Mouse (Mus musculus): ENCODE measurements around the gene Zcchc4. TPM values are rescaled to one million over a fixed set of nuclear protein-coding genes. Genes with fewer than 3 reads are reported as not detected.

Gene Zcchc4
- polyA plus RNA-seq, 1 experiment from 2014 or later, result 22.0 TPM

GRCm38 (mm10) chr5:52805801-52806200 lies 30.6 kb downstream of the Zcchc4 start:
- H3K27ac ChIP-seq, result no peak overlapping the region

DNA sequence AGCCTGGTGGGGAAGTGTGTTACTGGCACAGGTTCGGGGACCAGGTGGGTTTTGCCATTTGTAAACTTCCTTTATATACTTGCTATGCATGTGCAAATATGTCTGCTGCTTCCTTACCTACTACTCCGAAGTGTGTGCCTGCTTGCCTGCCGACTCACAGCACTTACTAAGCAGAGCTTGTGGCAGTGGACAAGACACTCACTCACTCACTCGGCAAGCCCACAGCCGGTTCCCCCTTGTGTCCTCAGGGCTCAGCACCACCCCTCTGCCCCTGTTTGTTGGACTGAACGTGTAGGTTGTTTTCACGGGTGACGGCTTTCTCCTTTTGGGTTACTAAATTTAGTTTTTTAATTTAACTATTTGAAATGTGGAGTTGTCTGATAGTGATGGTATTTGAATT lies 31.1 kb downstream of the Zcchc4 start:
- WGBS, result 39% methylated on average over 8 of the region's 8 CpGs
- H3K36me3 ChIP-seq, result peaks cover 40% of the 10 kb centered on the region
- no peak overlapping the region for H3K9ac ChIP-seq
- ATAC-seq (ENCODE audit: low FRiP score, low read depth), result no peak
- no peaks in the 10 kb centered on the region for H3K27me3 ChIP-seq
- no peak overlapping the region for H3K27ac ChIP-seq
- no peaks in the 10 kb centered on the region for H3K9me3 ChIP-seq
- peaks cover 13% of the 10 kb centered on the region for H3K4me1 ChIP-seq
- peak overlapping the region; percentile 12; the same call in 1 of the 2 replicates for H3K4me2 ChIP-seq (replicated peaks)
- no peak overlapping the region for H3K4me3 ChIP-seq

More at GRCm38 (mm10) chr5:52805801-52806200, 30.6 kb downstream of the Zcchc4 start:
- H3K4me3 ChIP-seq, result no peak overlapping the region
- H3K9ac ChIP-seq, result no peak overlapping the region
- H3K4me1 ChIP-seq, result peaks cover 13% of the 10 kb centered on the region
- WGBS, result 54% methylated on average over 4 of the region's 4 CpGs
- H3K4me2 ChIP-seq (replicated peaks), result no peak overlapping the region
- peaks cover 36% of the 10 kb centered on the region for H3K36me3 ChIP-seq
- ATAC-seq (ENCODE audit: low FRiP score, low read depth), result no peak
- H3K9me3 ChIP-seq, result no peaks in the 10 kb centered on the region
- H3K27me3 ChIP-seq, result no peaks in the 10 kb centered on the region

DNA sequence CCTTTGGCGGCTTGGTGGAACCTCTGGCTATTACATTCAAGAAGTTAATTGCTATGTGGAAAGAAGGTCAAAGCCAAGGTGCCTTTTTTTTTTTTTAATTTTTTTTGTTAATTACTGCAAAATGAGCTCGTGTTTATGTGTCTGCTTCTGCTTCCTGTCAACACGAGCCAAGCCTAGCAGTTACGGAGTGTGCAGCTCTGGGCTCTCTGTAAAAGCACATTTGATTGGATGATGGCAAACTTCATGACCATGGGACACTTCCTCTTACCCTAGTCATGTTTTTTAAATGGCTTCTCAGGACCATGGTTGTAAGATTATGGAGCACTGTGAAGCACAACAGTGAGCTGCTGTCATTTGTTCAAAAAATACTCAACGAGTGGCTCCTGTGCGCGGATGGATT lies 31.8 kb downstream of the Zcchc4 start:
- Histone ChIP-seq H3K9ac (no peak overlapping the region), H3K4me1 (peaks cover 13% of the 10 kb centered on the region), H3K36me3 (peaks cover 43% of the 10 kb centered on the region), H3K27ac (no peak overlapping the region), H3K4me2 (replicated peaks) (peak overlapping the region; percentile 12; the same call in 1 of the 2 replicates), H3K4me3 (no peak overlapping the region), H3K27me3 (no peaks in the 10 kb centered on the region), H3K9me3 (no peaks in the 10 kb centered on the region)
- ATAC-seq (ENCODE audit: low FRiP score, low read depth), result no peak
- WGBS, result 46% methylated on average over 7 of the region's 7 CpGs

DNA sequence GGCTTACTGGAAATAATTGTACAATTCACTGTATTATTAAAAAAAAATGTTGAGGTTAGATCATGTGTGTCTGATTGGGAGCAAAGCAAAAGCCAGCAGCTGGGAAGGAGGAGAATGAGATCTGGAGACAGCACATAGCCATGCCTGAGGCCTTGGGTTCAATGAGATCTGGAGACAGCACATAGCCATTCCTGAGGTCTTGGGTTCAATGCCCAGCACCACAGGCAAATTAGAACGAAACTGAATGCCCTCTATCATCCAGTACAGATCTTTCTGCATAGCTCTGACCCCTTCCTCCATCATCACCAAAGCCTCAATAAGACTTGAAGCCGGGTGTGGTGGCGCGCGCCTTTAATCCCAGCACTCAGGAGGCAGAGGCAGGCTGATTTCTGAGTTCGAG lies 35.2 kb downstream of the Zcchc4 start:
- peaks cover 43% of the 10 kb centered on the region for H3K36me3 ChIP-seq
- no peak overlapping the region for H3K27ac ChIP-seq
- ATAC-seq (ENCODE audit: low FRiP score, low read depth), result no peak
- H3K27me3 ChIP-seq, result no peaks in the 10 kb centered on the region
- H3K4me3 ChIP-seq, result no peak overlapping the region
- WGBS, result 96% methylated on average over 6 of the region's 6 CpGs
- H3K4me1 ChIP-seq, result peaks cover 13% of the 10 kb centered on the region
- H3K9me3 ChIP-seq, result no peaks in the 10 kb centered on the region
- H3K4me2 ChIP-seq (replicated peaks), result no peak overlapping the region
- H3K9ac ChIP-seq, result no peak overlapping the region

DNA sequence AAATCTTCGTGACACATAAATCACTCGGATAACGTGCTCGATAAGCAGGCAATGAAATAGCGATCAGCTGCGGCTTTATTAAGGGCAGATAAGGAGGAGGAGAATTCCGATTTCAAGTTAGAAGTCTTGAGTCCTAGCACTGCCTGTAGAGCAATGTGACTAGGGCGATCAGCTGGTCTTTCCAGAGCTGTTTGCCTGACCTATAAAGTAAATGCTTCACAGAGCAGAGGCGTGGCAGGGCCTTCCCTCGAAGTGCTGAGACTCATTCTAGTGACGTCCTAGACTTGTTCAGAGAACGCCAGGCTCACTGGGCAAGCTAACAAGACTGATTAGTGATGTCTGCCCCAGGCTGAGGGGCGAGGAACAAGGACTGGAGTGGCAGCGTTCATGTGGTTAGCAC lies 35.8 kb downstream of the Zcchc4 start:
- Histone ChIP-seq H3K36me3 (peaks cover 48% of the 10 kb centered on the region), H3K4me2 (replicated peaks) (no peak overlapping the region), H3K27me3 (no peaks in the 10 kb centered on the region), H3K9me3 (no peaks in the 10 kb centered on the region), H3K4me1 (peaks cover 13% of the 10 kb centered on the region), H3K4me3 (no peak overlapping the region), H3K9ac (no peak overlapping the region), H3K27ac (no peak overlapping the region)
- 91% methylated on average over 14 of the region's 14 CpGs for WGBS
- ATAC-seq (ENCODE audit: low FRiP score, low read depth), result no peak

- Histone ChIP-seq H3K9ac (no peak overlapping the region), H3K4me1 (peaks cover under 1% of the 10 kb centered on the region; the same call in 1 of the 2 replicates), H3K9me3 (no peaks in the 10 kb centered on the region), H3K36me3 (peaks cover 55% of the 10 kb centered on the region), H3K27ac (no peak overlapping the region), H3K4me2 (replicated peaks) (no peak overlapping the region), H3K27me3 (no peaks in the 10 kb centered on the region), H3K4me3 (no peak overlapping the region)
- no peak for ATAC-seq (ENCODE audit: low FRiP score, low read depth)
- WGBS, result 84% methylated on average over 10 of the region's 10 CpGs
These were observed 37.2 kb downstream of the Zcchc4 start for GRCm38 (mm10) chr5:52812456-52812855.

GRCm38 (mm10) chr5:52813312-52813711 lies 38.1 kb downstream of the Zcchc4 start:
- no peak overlapping the region for H3K4me2 ChIP-seq (replicated peaks)
- no peaks in the 10 kb centered on the region for H3K4me1 ChIP-seq
- ATAC-seq (ENCODE audit: low FRiP score, low read depth), result no peak
- no peak overlapping the region for H3K4me3 ChIP-seq
- no peak overlapping the region for H3K9ac ChIP-seq
- H3K36me3 ChIP-seq, result peaks cover 50% of the 10 kb centered on the region
- H3K9me3 ChIP-seq, result no peaks in the 10 kb centered on the region
- no peak overlapping the region for H3K27ac ChIP-seq
- WGBS, result 93% methylated on average over 7 of the region's 7 CpGs
- H3K27me3 ChIP-seq, result no peaks in the 10 kb centered on the region

GRCm38 (mm10) chr5:52818676-52819075 lies 43.5 kb downstream of the Zcchc4 start:
- Histone ChIP-seq H3K4me2 (replicated peaks) (no peak overlapping the region), H3K4me3 (no peak overlapping the region), H3K36me3 (peaks cover 46% of the 10 kb centered on the region), H3K27ac (no peak overlapping the region), H3K9ac (no peak overlapping the region), H3K9me3 (no peaks in the 10 kb centered on the region), H3K27me3 (no peaks in the 10 kb centered on the region), H3K4me1 (no peaks in the 10 kb centered on the region)
- no peak for ATAC-seq (ENCODE audit: low FRiP score, low read depth)
- WGBS, result 93% methylated on average over 7 of the region's 7 CpGs

DNA sequence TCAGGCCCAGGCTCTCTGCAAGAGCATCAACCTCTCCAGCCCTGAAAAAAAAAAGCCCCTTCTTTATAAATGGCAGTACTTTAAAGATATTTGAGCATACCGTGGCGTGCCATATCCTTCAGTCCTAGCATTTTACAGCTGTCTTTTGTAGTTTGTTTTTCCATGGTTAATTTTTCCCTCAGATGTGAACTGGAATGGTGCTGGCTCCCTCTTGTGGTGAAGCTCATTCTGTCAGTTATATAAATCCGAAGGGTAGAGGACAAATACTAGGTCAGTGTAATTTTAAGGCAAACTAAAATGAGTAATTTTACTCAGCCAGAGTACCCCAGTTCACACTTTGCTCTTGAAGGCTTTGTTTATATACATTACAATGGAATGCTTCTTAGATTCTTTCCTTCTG lies 46.5 kb downstream of the Zcchc4 start:
- Histone ChIP-seq H3K4me2 (replicated peaks) (no peak overlapping the region), H3K27ac (no peak overlapping the region), H3K4me3 (no peak overlapping the region), H3K27me3 (no peaks in the 10 kb centered on the region), H3K9ac (no peak overlapping the region), H3K36me3 (peaks cover 45% of the 10 kb centered on the region), H3K9me3 (no peaks in the 10 kb centered on the region), H3K4me1 (no peaks in the 10 kb centered on the region)
- no peak; the same call in 1 of the 2 replicates for ATAC-seq (ENCODE audit: low FRiP score, low read depth)
- 26% methylated on average over 3 of the region's 3 CpGs for WGBS

DNA sequence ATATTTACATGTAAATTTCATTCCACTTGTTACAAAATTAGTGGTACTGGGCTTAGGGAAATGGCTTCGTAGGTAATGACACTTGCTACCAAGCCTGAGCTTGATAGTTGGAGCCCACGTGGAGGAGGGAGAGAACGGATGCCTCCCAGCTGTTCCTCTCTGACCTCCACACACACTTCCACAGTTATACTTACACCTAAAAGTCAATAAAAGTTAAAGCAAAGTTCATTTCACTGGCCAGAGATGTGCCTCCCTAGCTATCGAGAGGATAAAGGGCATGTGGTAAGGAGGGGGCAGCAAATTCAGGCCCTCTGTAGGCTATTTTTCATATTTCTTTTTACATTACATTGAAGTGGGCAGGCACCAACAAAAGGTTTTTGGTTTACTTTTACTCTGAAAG lies 52.7 kb downstream of the Zcchc4 start:
- no peak overlapping the region for H3K4me2 ChIP-seq (replicated peaks)
- 0 out of 2 replicates have a peak, but pooled peaks have one; percentile 11 for ATAC-seq (ENCODE audit: low FRiP score, low read depth)
- H3K27me3 ChIP-seq, result no peaks in the 10 kb centered on the region
- no peak overlapping the region for H3K4me3 ChIP-seq
- WGBS, result 90% methylated on average over 4 of the region's 4 CpGs
- H3K27ac ChIP-seq, result no peak overlapping the region
- H3K36me3 ChIP-seq, result peaks cover 19% of the 10 kb centered on the region
- peaks cover 6% of the 10 kb centered on the region; the same call in 1 of the 2 replicates for H3K9me3 ChIP-seq
- H3K4me1 ChIP-seq, result no peaks in the 10 kb centered on the region
- no peak overlapping the region for H3K9ac ChIP-seq

GRCm38 (mm10) chr5:52833005-52833404 lies 57.8 kb downstream of the Zcchc4 start:
- H3K27me3 ChIP-seq, result no peaks in the 10 kb centered on the region
- peak overlapping the region; percentile 77; the same call in 1 of the 2 replicates for H3K27ac ChIP-seq
- peak overlapping the region; percentile 54 for H3K9ac ChIP-seq
- H3K9me3 ChIP-seq, result peaks cover 6% of the 10 kb centered on the region; the same call in 1 of the 2 replicates
- H3K4me1 ChIP-seq, result peaks cover 19% of the 10 kb centered on the region
- ATAC-seq (ENCODE audit: low FRiP score, low read depth), result no peak
- H3K4me3 ChIP-seq, result peak overlapping the region; percentile 79
- H3K4me2 ChIP-seq (replicated peaks), result peak overlapping the region; percentile 81
- peaks cover 18% of the 10 kb centered on the region for H3K36me3 ChIP-seq

DNA sequence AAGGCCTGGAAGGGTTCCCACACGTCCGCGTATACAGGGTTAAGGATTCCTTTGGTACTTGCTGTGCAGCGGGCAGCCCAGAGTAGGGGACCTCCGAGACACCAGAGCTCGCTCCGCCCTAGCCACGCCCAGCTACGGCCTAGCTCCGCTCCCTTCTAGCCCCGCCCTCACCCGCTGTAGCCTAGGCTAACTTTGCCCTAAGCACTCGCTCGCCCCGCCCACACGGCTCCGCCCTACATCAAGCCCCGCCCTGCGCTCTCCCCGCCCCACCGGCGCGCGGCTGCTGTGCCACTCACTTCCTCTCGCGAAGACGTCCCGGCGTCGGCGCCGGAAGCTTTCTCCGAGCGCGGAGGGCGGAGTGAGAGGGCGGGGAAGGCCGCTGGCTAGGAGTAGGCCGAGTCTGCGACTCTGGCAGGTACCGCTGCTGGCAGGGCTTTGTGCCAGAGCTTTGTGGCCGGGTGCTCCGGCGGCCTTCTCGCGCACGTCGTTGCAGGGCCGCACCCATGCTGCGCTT lies 58.6 kb downstream of the Zcchc4 start, which contains the start of gene Anapc4:
Anapc4 (plus strand) TSS at position 252 of the 514 bp plus-strand sequence.
- H3K4me1 ChIP-seq, result peaks cover 19% of the 10 kb centered on the region
- peak within 1 kb of the TSS; percentile 81 for H3K4me2 ChIP-seq (replicated peaks)
- peak within 1 kb of the TSS; percentile 90 for H3K27ac ChIP-seq
- H3K36me3 ChIP-seq, result peaks cover 25% of the 10 kb centered on the region
- ATAC-seq (ENCODE audit: low FRiP score, low read depth), result peak; percentile 99
- peak within 1 kb of the TSS; percentile 89 for H3K9ac ChIP-seq
- no peaks in the 10 kb centered on the region for H3K27me3 ChIP-seq
- WGBS, result under 1% methylated on average over 49 of the region's 50 CpGs
- peak within 1 kb of the TSS; percentile 79 for H3K4me3 ChIP-seq
- H3K9me3 ChIP-seq, result peaks cover 6% of the 10 kb centered on the region; the same call in 1 of the 2 replicates

DNA sequence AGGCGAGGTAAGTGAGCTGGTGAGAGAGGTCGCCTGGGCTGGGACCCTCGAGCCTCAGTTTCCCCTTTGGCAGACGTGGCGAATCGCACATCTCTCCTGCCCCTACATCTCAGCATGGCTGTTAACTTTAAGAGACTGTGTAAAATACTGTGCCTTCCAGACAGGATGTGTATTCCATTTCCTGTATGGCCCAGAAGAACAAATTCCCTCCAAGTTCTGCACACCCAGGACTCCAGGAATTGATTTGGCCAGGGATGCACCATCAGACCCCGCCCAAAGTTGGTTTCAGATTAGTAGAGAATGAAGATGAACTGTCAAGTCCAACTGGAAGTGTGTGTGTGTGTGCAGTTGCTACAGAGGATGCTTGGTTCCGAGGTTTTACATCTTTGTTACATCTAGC lies 59.2 kb downstream of the Zcchc4 start:
- H3K4me2 ChIP-seq (replicated peaks), result peak overlapping the region; percentile 81
- H3K9me3 ChIP-seq, result peaks cover 6% of the 10 kb centered on the region; the same call in 1 of the 2 replicates
- H3K4me3 ChIP-seq, result peak overlapping the region; percentile 79
- peak overlapping the region; percentile 90 for H3K27ac ChIP-seq
- 9% methylated on average over 8 of the region's 8 CpGs for WGBS
- H3K36me3 ChIP-seq, result peaks cover 30% of the 10 kb centered on the region
- peaks cover 19% of the 10 kb centered on the region for H3K4me1 ChIP-seq
- peak overlapping the region; percentile 89 for H3K9ac ChIP-seq
- H3K27me3 ChIP-seq, result no peaks in the 10 kb centered on the region
- no peak; the same call in 1 of the 2 replicates for ATAC-seq (ENCODE audit: low FRiP score, low read depth)
